Mouse (Mus musculus): ENCODE data around the gene Atp2c1.

- TF ChIP-seq HCFC1 (IDR thresholded peaks at IDR 0.05; ENCODE audit: borderline replicate concordance, insufficient read depth, low read length) (no peak), ZNF384 (IDR thresholded peaks at IDR 0.05; ENCODE audit: low read depth, low read length) (no peak)
These were observed 160.9 kb downstream of the Atp2c1 start for GRCm38 (mm10) chr9:105366199-105366598.

Data from ES-E14 (cell line).